Mouse (Mus musculus): ENCODE results near the gene Usp39. TPM values are rescaled to one million over a fixed set of nuclear protein-coding genes. Genes with fewer than 3 reads are reported as not detected.

Gene Usp39
- total RNA-seq (2015; ENCODE audit: low replicate concordance), result 25.4 and 28.0 TPM in 2 replicates
- 27.8 and 34.2 TPM in 2 replicates for total RNA-seq (2017; ENCODE audit: low replicate concordance)

DNA sequence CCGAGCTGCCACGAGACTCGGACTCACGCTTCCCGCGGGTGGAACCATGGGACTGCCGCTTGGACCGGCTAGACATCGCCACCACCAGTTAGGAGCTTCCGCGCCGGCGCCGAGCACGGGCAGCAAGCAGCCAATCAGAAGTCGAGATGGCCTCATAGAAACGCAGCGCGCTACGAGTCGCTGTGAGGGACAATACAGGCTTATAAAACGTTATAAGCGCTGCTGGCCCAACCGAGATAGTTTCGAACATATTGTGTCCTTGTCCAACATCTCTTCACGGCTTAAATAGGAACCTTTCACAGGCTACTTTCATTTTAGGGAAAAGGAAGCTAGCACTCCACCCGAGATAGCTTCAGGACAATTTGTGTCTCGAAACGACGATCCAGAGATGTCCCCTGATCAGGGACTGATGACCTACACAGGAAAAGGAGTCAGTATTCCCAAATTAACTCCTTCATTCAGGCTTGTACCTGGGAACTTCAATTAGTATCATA, at the start of gene Usp39:
Gene Usp39, minus strand, starts transcription at position 111 of the 494 bp plus-strand sequence.
- peak; percentile 88 for ATAC-seq (replicated peaks; ENCODE audit: low FRiP score, poor library complexity, severe bottlenecking)

DNA sequence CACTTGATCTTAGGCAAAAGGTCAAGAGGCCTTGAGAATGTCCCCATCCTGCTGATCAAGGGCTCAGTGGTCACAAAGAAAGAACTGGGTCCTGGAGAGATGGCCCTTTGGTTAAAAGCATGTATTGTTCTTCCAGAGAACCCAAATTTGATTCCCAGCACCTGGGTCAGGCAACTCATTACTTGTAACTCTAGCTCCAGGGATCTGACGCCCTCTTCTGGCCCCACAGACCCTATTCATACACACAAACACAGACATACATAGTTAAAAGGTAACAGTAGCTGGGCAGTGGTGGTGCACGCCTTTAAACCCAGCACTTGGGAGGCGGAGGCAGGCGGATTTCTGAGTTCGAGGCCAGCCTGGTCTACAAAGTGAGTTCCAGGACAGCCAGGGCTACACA, 47.4 kb upstream of the Usp39 start:
- no peak for ATAC-seq (replicated peaks; ENCODE audit: low FRiP score, poor library complexity, severe bottlenecking)

- peak; percentile 61 for ATAC-seq (replicated peaks; ENCODE audit: low FRiP score, poor library complexity, severe bottlenecking)
Measured at GRCm38 (mm10) chr6:72390795-72391521, 46.0 kb upstream of the Usp39 start.

GRCm38 (mm10) chr6:72389941-72390771, 45.2 kb upstream of the Usp39 start, which contains the start of gene Vamp8:
TSS of gene Vamp8 (minus strand) at chr6:72390703.
- ATAC-seq (replicated peaks; ENCODE audit: low FRiP score, poor library complexity, severe bottlenecking), result peak; percentile 63

GRCm38 (mm10) chr6:72389471-72389940, 44.5 kb upstream of the Usp39 start:
- peak; percentile 80 for ATAC-seq (replicated peaks; ENCODE audit: low FRiP score, poor library complexity, severe bottlenecking)

DNA sequence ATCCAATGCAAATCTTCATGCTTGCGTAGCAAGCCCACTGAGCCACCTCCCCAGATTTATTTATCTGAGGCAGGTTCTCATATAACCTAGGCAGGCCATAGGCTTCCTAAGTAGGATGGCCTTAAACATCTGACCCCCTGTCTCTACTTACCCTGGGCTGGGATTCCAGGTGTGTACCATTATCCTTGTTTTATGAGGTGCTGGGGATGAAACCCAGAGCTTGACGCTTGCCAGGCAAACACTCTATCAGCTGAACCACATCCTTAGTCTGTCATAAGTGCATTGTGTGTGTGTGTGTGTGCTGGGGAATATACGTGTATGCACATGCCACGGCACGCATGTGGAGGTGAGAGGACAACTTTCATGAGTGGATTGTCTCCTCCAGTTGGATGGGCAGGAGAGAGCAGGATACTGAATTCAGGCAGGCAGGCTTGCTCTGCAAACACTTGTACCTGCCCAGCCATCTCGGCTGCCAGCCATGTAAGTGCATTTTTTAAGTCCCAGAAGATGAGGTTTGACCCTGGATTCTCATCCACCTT, 43.9 kb upstream of the Usp39 start:
- ATAC-seq (replicated peaks; ENCODE audit: low FRiP score, poor library complexity, severe bottlenecking), result no peak

- ATAC-seq (replicated peaks; ENCODE audit: low FRiP score, poor library complexity, severe bottlenecking), result no peak
Measured at GRCm38 (mm10) chr6:72388266-72388665, 43.3 kb upstream of the Usp39 start.

GRCm38 (mm10) chr6:72387816-72388215, 42.8 kb upstream of the Usp39 start:
- no peak for ATAC-seq (replicated peaks; ENCODE audit: low FRiP score, poor library complexity, severe bottlenecking)

GRCm38 (mm10) chr6:72386561-72386960, 41.6 kb upstream of the Usp39 start:
- no peak for ATAC-seq (replicated peaks; ENCODE audit: low FRiP score, poor library complexity, severe bottlenecking)

- ATAC-seq (replicated peaks; ENCODE audit: low FRiP score, poor library complexity, severe bottlenecking), result no peak
Measured at GRCm38 (mm10) chr6:72385258-72385657, 40.3 kb upstream of the Usp39 start.

DNA sequence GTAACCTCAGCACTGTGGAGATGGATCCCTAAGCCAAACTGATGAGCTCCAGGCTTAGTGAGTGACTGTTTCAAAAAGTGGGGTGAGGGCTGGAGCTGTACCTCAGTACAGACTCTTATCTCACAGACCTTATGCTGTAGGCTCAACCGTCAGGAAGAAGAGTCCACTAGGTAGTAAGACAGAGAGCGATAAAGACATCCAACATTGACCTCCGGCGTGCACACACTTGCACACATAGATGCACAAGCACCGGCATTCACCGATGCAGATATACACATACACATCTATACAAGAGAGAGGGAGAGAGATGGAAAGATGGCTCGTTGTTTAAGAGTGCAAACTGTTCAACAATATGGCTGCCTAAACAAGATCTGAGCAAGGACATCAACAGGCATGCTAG, 39.0 kb upstream of the Usp39 start:
- ATAC-seq (replicated peaks; ENCODE audit: low FRiP score, poor library complexity, severe bottlenecking), result peak; percentile 66

DNA sequence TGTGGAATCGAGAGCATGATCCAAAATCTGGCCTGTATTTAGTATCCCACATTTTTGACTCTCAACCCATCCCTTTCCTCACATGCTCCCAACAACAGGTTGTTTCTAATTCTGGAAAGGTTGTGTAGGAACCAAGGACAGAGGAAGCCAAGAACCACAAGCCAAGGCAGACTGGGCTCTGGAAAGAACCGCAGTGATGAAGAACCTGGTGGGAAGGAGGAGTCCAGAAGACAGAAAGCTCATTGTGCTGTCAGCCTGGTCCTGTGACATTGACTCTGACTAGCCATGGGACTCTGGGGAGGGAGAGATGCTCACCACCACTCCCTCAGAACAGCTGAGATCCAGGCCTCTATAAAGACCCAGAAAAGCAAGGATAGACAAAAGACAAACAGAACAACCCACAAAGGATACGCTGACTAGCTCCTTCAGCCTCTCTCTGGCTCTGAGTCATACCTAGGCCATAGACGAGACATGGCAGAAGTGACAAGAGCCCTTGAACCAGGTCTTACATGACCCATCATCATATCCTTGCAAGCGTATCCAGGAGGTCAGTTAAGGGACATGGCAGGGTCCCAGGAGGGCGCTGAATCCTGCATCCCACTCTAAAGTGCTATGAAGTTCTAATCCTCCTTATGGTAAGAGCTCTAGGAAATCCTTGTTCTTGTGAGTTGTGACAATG, 38.3 kb upstream of the Usp39 start:
- ATAC-seq (replicated peaks; ENCODE audit: low FRiP score, poor library complexity, severe bottlenecking), result no peak

- no peak for ATAC-seq (replicated peaks; ENCODE audit: low FRiP score, poor library complexity, severe bottlenecking)
Measured at GRCm38 (mm10) chr6:72382494-72382893, 37.5 kb upstream of the Usp39 start.

GRCm38 (mm10) chr6:72380131-72380770, 35.3 kb upstream of the Usp39 start, which contains the start of gene Vamp5:
TSS of gene Vamp5 (minus strand) at chr6:72380468.
- ATAC-seq (replicated peaks; ENCODE audit: low FRiP score, poor library complexity, severe bottlenecking), result peak; percentile 82

DNA sequence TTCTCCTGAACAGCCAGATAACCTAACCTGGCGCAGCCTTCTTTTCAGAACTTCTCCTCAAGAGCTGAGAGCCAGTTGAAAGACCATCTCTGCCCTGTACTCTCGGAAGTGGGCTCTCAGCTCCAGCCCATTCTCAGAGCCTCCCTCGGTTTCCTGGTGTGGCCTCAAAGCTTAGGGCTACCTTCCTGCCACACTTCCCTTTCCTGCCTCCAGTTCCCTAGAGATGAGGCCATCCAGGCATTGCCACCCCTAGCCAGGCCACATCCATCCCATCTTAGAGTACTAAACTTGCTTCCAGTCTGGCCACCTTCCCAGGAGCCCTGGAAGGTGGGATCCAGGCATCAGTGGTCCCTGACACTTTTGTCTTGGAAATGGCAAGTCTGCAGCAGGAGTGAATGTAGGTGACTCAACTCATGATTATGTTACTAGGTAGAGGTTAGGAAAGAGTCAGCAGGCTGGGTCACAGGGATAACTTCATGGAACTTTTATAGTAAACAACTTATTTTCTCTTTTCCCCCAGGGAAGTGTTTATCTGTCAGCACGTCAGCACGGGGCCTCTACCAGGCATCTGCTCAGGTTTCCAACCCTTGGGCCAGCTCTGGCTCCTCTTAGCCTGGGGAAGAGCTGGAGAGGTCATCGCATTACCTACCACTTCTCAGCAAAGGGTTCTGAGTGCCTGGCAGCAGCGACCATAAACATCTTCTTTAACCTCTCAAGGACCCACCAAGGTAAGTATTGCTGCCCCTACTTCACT, 34.6 kb upstream of the Usp39 start:
- peak; percentile 33 for ATAC-seq (replicated peaks; ENCODE audit: low FRiP score, poor library complexity, severe bottlenecking)

- ATAC-seq (replicated peaks; ENCODE audit: low FRiP score, poor library complexity, severe bottlenecking), result no peak
Measured at GRCm38 (mm10) chr6:72378510-72379234, 33.7 kb upstream of the Usp39 start.

GRCm38 (mm10) chr6:72374820-72375563, 30.0 kb upstream of the Usp39 start:
- peak; percentile 68 for ATAC-seq (replicated peaks; ENCODE audit: low FRiP score, poor library complexity, severe bottlenecking)

Data from erythroblast, adult 5-6 weeks (primary cell).